Mouse (Mus musculus) lung, embryonic 16.5 days (tissue): Measurements from ENCODE around the gene Dclre1b. TPM values are rescaled to one million over a fixed set of nuclear protein-coding genes. Genes with fewer than 3 reads are reported as not detected.

Source experiments
- ATAC-seq: fragments of 200-750 bp; cut with Nextera tagmentation; 2 replicates; pipeline ENCODE4 v1.8.0; 2017; ENCODE audit warnings: low read depth, mild to moderate bottlenecking, moderate library complexity
- H3K27ac ChIP-seq: fragments of 300-500 bp; sonication (generic); 2 replicates; pipeline ENCODE4 v1.5.1; 2014; ENCODE audit warnings: mild to moderate bottlenecking, control low read depth, low read length
- H3K27me3 ChIP-seq: fragments of 300-500 bp; sonication (generic); 2 replicates; pipeline ENCODE4 v1.6.1; 2014; ENCODE audit warnings: low read depth, low read length, mixed read lengths; ENCODE audit not compliant: control insufficient read depth, insufficient read depth
- H3K36me3 ChIP-seq: fragments of 300-500 bp; sonication (generic); 2 replicates; pipeline ENCODE4 v1.6.1; 2014; ENCODE audit warnings: low read length; ENCODE audit not compliant: control insufficient read depth, insufficient read depth
- H3K4me1 ChIP-seq: fragments of 300-500 bp; sonication (generic); replicated peaks from 2 replicates; pipeline ENCODE4 v1.6.1; 2014; ENCODE audit warnings: low read length, mixed read lengths; ENCODE audit not compliant: control insufficient read depth, insufficient read depth
- H3K4me2 ChIP-seq: fragments of 300-500 bp; sonication (generic); 2 replicates; pipeline ENCODE4 v1.6.1; 2014; ENCODE audit warnings: low read depth, low read length, control low read depth
- H3K4me3 ChIP-seq: fragments of 300-500 bp; sonication (generic); 2 replicates; pipeline ENCODE4 v1.5.1; 2014; ENCODE audit warnings: mild to moderate bottlenecking, low read length, control low read depth
- H3K9ac ChIP-seq: fragments of 300-500 bp; sonication (generic); 2 replicates; pipeline ENCODE4 v1.6.1; 2014; ENCODE audit warnings: low read length, control low read depth
- H3K9me3 ChIP-seq: fragments of 300-500 bp; sonication (generic); 2 replicates; pipeline ENCODE4 v1.6.1; 2016; ENCODE audit warnings: low read length; ENCODE audit not compliant: control insufficient read depth
- WGBS: fragments of 180-500 bp; shearing (Covaris S2); extraction: QIAGEN DNeasy Blood & Tissue Kit; methylation state at CpG from one replicate; pipeline ENCODE4 v1.1.7; 2014; 5-methylcytosine and 5-hydroxymethylcytosine counted together
- polyA plus RNA-seq: library from polyadenylated mRNA; unstranded; fragments of >200 nt; fragmentation: Nextera tagmentation; extraction: Ambion mirVana; gene quantifications from 2 replicates; pipeline ENCODE4 v1.2.1, GENCODE M21; 2015

Gene Dclre1b
- polyA plus RNA-seq, 1 experiment from 2014 or later, result 23.4 TPM

- Histone ChIP-seq H3K9me3 (no peaks in the 10 kb centered on the region), H3K4me3 (no peak overlapping the region), H3K27ac (no peak overlapping the region), H3K36me3 (peaks cover 13% of the 10 kb centered on the region), H3K27me3 (no peaks in the 10 kb centered on the region), H3K4me1 (no peaks in the 10 kb centered on the region), H3K4me2 (no peak overlapping the region), H3K9ac (no peak overlapping the region)
- whole genome bisulfite sequencing, result 62% methylated on average over 5 of the region's 5 CpGs
- ATAC-seq, result no peak
These were observed 28.5 kb downstream of the Dclre1b start for GRCm38 (mm10) chr3:103780777-103781176.

GRCm38 (mm10) chr3:103780271-103780670, 29.0 kb downstream of the Dclre1b start:
- H3K4me1 ChIP-seq, result no peaks in the 10 kb centered on the region
- H3K27ac ChIP-seq, result no peak overlapping the region
- no peak overlapping the region for H3K9ac ChIP-seq
- no peak overlapping the region for H3K4me2 ChIP-seq
- no peaks in the 10 kb centered on the region for H3K27me3 ChIP-seq
- WGBS, result 82% methylated on average over 3 of the region's 3 CpGs
- ATAC-seq, result no peak
- H3K9me3 ChIP-seq, result no peaks in the 10 kb centered on the region
- peaks cover 13% of the 10 kb centered on the region for H3K36me3 ChIP-seq
- H3K4me3 ChIP-seq, result no peak overlapping the region

- Histone ChIP-seq H3K4me2 (no peak overlapping the region), H3K27ac (no peak overlapping the region), H3K9ac (no peak overlapping the region), H3K4me1 (no peaks in the 10 kb centered on the region), H3K36me3 (peaks cover 15% of the 10 kb centered on the region), H3K27me3 (no peaks in the 10 kb centered on the region), H3K9me3 (no peaks in the 10 kb centered on the region), H3K4me3 (no peak overlapping the region)
- no peak for ATAC-seq
- 79% methylated on average over 7 of the region's 7 CpGs for WGBS
These were observed 30.1 kb downstream of the Dclre1b start for GRCm38 (mm10) chr3:103779183-103779582.

GRCm38 (mm10) chr3:103778660-103779059, 30.6 kb downstream of the Dclre1b start:
- Histone ChIP-seq H3K4me2 (no peak overlapping the region), H3K9ac (no peak overlapping the region), H3K27ac (no peak overlapping the region), H3K27me3 (no peaks in the 10 kb centered on the region), H3K4me3 (no peak overlapping the region), H3K9me3 (no peaks in the 10 kb centered on the region), H3K36me3 (peaks cover 15% of the 10 kb centered on the region), H3K4me1 (no peaks in the 10 kb centered on the region)
- 65% methylated on average over 6 of the region's 6 CpGs for WGBS
- ATAC-seq, result no peak

- no peak overlapping the region for H3K27ac ChIP-seq
- H3K9ac ChIP-seq, result no peak overlapping the region
- peaks cover 15% of the 10 kb centered on the region for H3K36me3 ChIP-seq
- H3K4me1 ChIP-seq, result peaks cover 4% of the 10 kb centered on the region; the same call in 1 of the 2 replicates
- H3K4me2 ChIP-seq, result no peak overlapping the region
- H3K4me3 ChIP-seq, result no peak overlapping the region
- WGBS, result 81% methylated on average over 11 of the region's 11 CpGs
- H3K27me3 ChIP-seq, result no peaks in the 10 kb centered on the region
- no peak for ATAC-seq
- H3K9me3 ChIP-seq, result no peaks in the 10 kb centered on the region
These were observed 31.3 kb downstream of the Dclre1b start for GRCm38 (mm10) chr3:103777940-103778339.

GRCm38 (mm10) chr3:103774009-103774408, 35.2 kb downstream of the Dclre1b start:
- 85% methylated on average over 15 of the region's 15 CpGs for WGBS
- peak; percentile 18; the same call in 1 of the 2 replicates for ATAC-seq

GRCm38 (mm10) chr3:103773508-103773907, 35.7 kb downstream of the Dclre1b start:
- peak overlapping the region; percentile 40; the same call in 1 of the 2 replicates for H3K27ac ChIP-seq
- H3K9ac ChIP-seq, result no peak overlapping the region
- ATAC-seq, result no peak

More at GRCm38 (mm10) chr3:103774009-103774408, 35.2 kb downstream of the Dclre1b start:
- no peak overlapping the region for H3K9ac ChIP-seq
- peaks cover 22% of the 10 kb centered on the region for H3K4me1 ChIP-seq
- H3K27ac ChIP-seq, result no peak overlapping the region; the same call in 1 of the 2 replicates
- no peak overlapping the region for H3K4me2 ChIP-seq
- H3K9me3 ChIP-seq, result no peaks in the 10 kb centered on the region
- no peak overlapping the region for H3K4me3 ChIP-seq
- H3K27me3 ChIP-seq, result no peaks in the 10 kb centered on the region
- peaks cover 19% of the 10 kb centered on the region for H3K36me3 ChIP-seq

GRCm38 (mm10) chr3:103772846-103773245, 36.4 kb downstream of the Dclre1b start:
- H3K4me3 ChIP-seq, result no peak overlapping the region
- no peak overlapping the region for H3K27ac ChIP-seq
- no peaks in the 10 kb centered on the region for H3K9me3 ChIP-seq
- no peak overlapping the region for H3K9ac ChIP-seq
- H3K4me2 ChIP-seq, result no peak overlapping the region
- H3K36me3 ChIP-seq, result peaks cover 17% of the 10 kb centered on the region
- H3K27me3 ChIP-seq, result no peaks in the 10 kb centered on the region
- WGBS, result 76% methylated on average over 4 of the region's 4 CpGs
- peaks cover 22% of the 10 kb centered on the region for H3K4me1 ChIP-seq
- ATAC-seq, result no peak

More at GRCm38 (mm10) chr3:103773508-103773907, 35.7 kb downstream of the Dclre1b start:
- Histone ChIP-seq H3K36me3 (peaks cover 19% of the 10 kb centered on the region), H3K9me3 (no peaks in the 10 kb centered on the region), H3K4me1 (peaks cover 22% of the 10 kb centered on the region), H3K4me3 (no peak overlapping the region), H3K4me2 (no peak overlapping the region), H3K27me3 (no peaks in the 10 kb centered on the region)
- WGBS, result 79% methylated on average over 3 of the region's 3 CpGs

GRCm38 (mm10) chr3:103771531-103772130, 37.6 kb downstream of the Dclre1b start:
- no peak overlapping the region for H3K9ac ChIP-seq
- no peak overlapping the region for H3K4me3 ChIP-seq
- H3K4me2 ChIP-seq, result no peak overlapping the region; the same call in 1 of the 2 replicates
- H3K27me3 ChIP-seq, result no peaks in the 10 kb centered on the region
- WGBS, result 35% methylated on average over 9 of the region's 9 CpGs
- no peaks in the 10 kb centered on the region for H3K9me3 ChIP-seq
- H3K27ac ChIP-seq, result peak overlapping the region; percentile 47
- peaks cover 6% of the 10 kb centered on the region; the same call in 1 of the 2 replicates for H3K36me3 ChIP-seq
- H3K4me1 ChIP-seq, result peaks cover 22% of the 10 kb centered on the region
- ATAC-seq, result peak; percentile 81
